Mouse (Mus musculus) limb, embryonic 14.5 days (tissue): ENCODE measurements around the gene Taar9. TPM values are rescaled to one million over a fixed set of nuclear protein-coding genes. Genes with fewer than 3 reads are reported as not detected.

Experiments
- ATAC-seq: fragments of 200-750 bp; cut with Nextera tagmentation; 2 replicates; pipeline ENCODE4 v1.8.0; 2017; ENCODE audit warnings: low read depth, moderate number of reproducible peaks, moderate TSS enrichment; ENCODE audit not compliant: low FRiP score
- DNase-seq: peaks from one replicate; pipeline ENCODE4 v3.0.0-alpha.2; 2015; ENCODE audit warnings: low spot score
- H3K27ac ChIP-seq: fragments of 300-500 bp; sonication (generic); replicated peaks from 2 replicates; pipeline ENCODE4 v1.5.1; 2014; ENCODE audit warnings: low read depth, mild to moderate bottlenecking, low read length, moderate library complexity, mixed read lengths
- H3K27me3 ChIP-seq: fragments of 300-500 bp; sonication (generic); 2 replicates; pipeline ENCODE4 v1.6.1; 2014; ENCODE audit warnings: low read length, mixed read lengths; ENCODE audit not compliant: control insufficient read depth, insufficient read depth
- H3K36me3 ChIP-seq: fragments of 300-500 bp; sonication (generic); 2 replicates; pipeline ENCODE4 v1.6.1; 2014; ENCODE audit warnings: mild to moderate bottlenecking, low read length, moderate library complexity, mixed read lengths; ENCODE audit not compliant: control insufficient read depth, insufficient read depth
- H3K4me1 ChIP-seq: fragments of 300-500 bp; sonication (generic); 2 replicates; pipeline ENCODE4 v1.6.1; 2014; ENCODE audit warnings: antibody characterized with exemption, low read length, mixed read lengths; ENCODE audit not compliant: control insufficient read depth, insufficient read depth
- H3K4me2 ChIP-seq: fragments of 300-500 bp; sonication (generic); replicated peaks from 2 replicates; pipeline ENCODE4 v1.6.1; 2014; ENCODE audit warnings: low read depth, mild to moderate bottlenecking, low read length, moderate library complexity; ENCODE audit not compliant: severe bottlenecking
- H3K4me3 ChIP-seq: fragments of 300-500 bp; sonication (generic); replicated peaks from 2 replicates; pipeline ENCODE4 v1.5.1; 2014; ENCODE audit warnings: low read length
- H3K9ac ChIP-seq: fragments of 300-500 bp; sonication (generic); 2 replicates; pipeline ENCODE4 v1.6.1; 2014; ENCODE audit warnings: mild to moderate bottlenecking, low read depth, low read length, moderate library complexity; ENCODE audit not compliant: severe bottlenecking
- H3K9me3 ChIP-seq: fragments of 300-500 bp; sonication (generic); 2 replicates; pipeline ENCODE4 v1.6.1; 2016; ENCODE audit warnings: low read length; ENCODE audit not compliant: control insufficient read depth
- POLR2A ChIP-seq: fragments of 200-500 bp; IDR thresholded peaks from 2 replicates; pipeline ENCODE4 v1.8.0; 2012; ENCODE audit warnings: inconsistent platforms, mild to moderate bottlenecking, moderate library complexity, borderline replicate concordance; ENCODE audit not compliant: insufficient read depth, insufficient read length; ENCODE audit errors: extremely low read depth
- WGBS: fragments of 180-500 bp; shearing (Covaris S2); extraction: QIAGEN DNeasy Blood & Tissue Kit; methylation state at CpG from one replicate; pipeline ENCODE4 v1.1.7; 2014; 5-methylcytosine and 5-hydroxymethylcytosine counted together
- polyA plus RNA-seq, 2 experiments: library from polyadenylated mRNA; depleted of rRNA in 1 of 2; stranded (reverse) in 1 of 2; unstranded in 1 of 2; fragments of >200 nt; fragmentation: Nextera tagmentation in 1 of 2; extraction: Ambion mirVana in 1 of 2; gene quantifications; 2 replicates each; pipeline versions ENCODE4 v1.2.1 to v1.2.3; 2012 to 2014

Taar9 gene
- polyA plus RNA-seq, 2 experiments: not detected

DNA sequence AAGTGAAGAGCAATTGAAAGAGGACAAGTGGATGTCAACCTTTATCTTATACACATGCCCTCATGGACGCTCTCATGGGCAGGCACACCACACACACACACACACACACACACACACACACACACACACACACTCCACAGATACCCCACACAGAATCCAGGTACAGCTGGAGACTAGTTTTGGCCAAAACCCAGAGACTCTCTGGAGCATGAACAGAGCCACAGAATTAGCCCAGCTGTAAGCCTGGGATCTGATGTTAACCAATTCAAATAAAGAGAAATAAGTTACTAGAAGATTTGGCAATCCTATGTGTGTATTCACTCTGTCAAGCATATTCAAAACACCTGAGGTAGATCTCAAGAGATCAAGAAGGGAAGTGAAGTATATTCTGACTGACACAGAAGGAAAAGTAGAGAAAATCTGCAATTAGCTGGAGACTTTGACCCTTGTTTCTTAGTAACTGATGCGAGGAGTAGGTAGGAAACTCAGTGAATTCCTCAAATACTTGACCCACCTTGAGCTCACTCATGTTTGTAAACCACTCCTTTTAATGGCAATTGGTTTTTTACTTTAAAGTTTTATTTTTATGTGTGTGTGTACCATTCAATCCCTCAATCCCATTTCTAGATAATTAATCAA lies 29.4 kb upstream of the Taar9 start:
- ATAC-seq: no peak
- no peak overlapping the region for H3K4me2 ChIP-seq
- no peak for DNase-seq
- no peak overlapping the region for H3K9ac ChIP-seq
- H3K27ac ChIP-seq: no peak overlapping the region
- H3K9me3 ChIP-seq: no peaks in the 10 kb centered on the region
- no peaks in the 10 kb centered on the region for H3K4me1 ChIP-seq
- 58% methylated on average over 2 of the region's 2 CpGs for WGBS
- TF ChIP-seq POLR2A: no peak
- no peaks in the 10 kb centered on the region for H3K27me3 ChIP-seq
- no peaks in the 10 kb centered on the region for H3K36me3 ChIP-seq
- no peak overlapping the region for H3K4me3 ChIP-seq

DNA sequence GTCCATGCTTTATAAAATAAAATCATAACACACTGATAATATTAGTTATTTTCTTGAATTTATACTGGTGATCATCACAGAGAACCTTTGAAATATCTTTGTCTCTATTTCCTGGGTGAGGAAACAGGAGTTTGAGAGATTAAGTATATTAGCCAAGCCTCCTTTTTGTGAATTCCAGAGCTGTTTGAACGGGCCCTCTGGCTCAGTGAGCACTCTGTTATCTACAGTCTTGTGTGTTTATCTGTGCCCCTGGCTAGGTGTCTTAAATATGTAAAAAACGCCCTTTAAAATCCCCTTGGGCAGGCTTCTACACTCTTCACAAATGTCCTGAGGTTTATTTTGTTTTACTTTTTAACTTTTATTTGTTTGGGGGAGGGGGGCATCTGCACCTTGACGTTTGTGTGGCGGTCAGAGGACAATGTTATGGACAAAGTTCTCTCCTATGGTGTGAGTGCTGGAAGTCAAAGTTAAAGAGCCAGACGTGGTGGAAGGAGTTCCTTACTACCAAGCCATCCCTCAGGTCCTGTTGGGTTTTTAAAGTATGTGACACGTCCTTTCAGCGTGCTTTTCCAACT lies 24.8 kb upstream of the Taar9 start:
- ATAC-seq (no peak), DNase-seq (no peak)
- TF ChIP-seq POLR2A: no peak
- H3K27ac ChIP-seq: no peak overlapping the region
- H3K9ac ChIP-seq: no peak overlapping the region
- 48% methylated on average over 7 of the region's 7 CpGs for WGBS
- H3K4me3 ChIP-seq: no peak overlapping the region
- H3K9me3 ChIP-seq: no peaks in the 10 kb centered on the region
- peaks cover 3% of the 10 kb centered on the region; the same call in 1 of the 2 replicates for H3K4me1 ChIP-seq
- H3K36me3 ChIP-seq: no peaks in the 10 kb centered on the region
- no peaks in the 10 kb centered on the region for H3K27me3 ChIP-seq
- H3K4me2 ChIP-seq: no peak overlapping the region

DNA sequence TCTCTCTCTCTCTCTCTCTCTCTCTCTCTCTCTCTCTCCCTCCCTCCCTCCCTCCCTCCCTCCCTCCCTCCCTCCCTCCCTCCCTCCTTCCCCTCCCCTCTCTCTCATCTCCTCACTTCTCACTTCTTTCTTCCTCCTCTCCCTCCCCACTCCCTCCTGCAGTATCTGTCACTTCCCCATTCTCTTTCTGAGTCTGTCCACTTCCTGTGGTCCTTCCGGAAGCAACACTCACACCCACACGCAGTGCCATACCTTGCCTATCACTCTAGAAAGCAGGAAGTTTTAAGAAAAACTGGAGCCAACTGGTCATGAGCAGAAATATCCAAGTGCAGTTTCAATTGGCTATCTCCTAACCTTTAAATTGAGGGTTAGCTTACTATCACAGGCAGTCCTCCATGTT lies 23.8 kb upstream of the Taar9 start:
- H3K9me3 ChIP-seq: no peaks in the 10 kb centered on the region
- no peak for DNase-seq
- WGBS: 34% methylated on average over 2 of the region's 2 CpGs

DNA sequence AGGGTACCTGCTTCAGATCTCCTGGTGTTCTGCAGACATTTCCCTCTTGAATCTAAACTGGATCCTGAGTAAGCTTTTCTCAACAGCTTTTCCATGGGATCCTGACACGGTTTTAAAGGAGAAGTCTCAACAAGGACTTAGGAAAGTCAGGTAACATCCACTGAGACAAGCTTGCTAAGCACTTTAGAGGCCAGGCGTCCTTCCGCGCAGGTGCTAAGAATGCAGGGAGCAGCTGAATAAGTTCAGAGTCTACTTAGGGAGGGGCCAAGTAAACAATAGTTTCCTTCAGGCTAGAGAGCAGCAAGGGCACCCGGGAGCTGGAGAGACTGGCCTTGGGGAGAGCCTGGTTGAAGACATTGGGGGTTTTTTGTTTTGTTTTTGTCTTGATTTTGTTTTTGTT lies 22.9 kb upstream of the Taar9 start:
- no peak for TF ChIP-seq POLR2A

More for the DNA sequence above, 23.8 kb upstream of the Taar9 start:
- Histone ChIP-seq H3K27ac (no peak overlapping the region), H3K27me3 (no peaks in the 10 kb centered on the region), H3K9ac (no peak overlapping the region), H3K4me3 (no peak overlapping the region), H3K4me2 (no peak overlapping the region), H3K36me3 (no peaks in the 10 kb centered on the region), H3K4me1 (peaks cover 3% of the 10 kb centered on the region; the same call in 1 of the 2 replicates)
- ATAC-seq: no peak
- TF ChIP-seq POLR2A: no peak

DNA sequence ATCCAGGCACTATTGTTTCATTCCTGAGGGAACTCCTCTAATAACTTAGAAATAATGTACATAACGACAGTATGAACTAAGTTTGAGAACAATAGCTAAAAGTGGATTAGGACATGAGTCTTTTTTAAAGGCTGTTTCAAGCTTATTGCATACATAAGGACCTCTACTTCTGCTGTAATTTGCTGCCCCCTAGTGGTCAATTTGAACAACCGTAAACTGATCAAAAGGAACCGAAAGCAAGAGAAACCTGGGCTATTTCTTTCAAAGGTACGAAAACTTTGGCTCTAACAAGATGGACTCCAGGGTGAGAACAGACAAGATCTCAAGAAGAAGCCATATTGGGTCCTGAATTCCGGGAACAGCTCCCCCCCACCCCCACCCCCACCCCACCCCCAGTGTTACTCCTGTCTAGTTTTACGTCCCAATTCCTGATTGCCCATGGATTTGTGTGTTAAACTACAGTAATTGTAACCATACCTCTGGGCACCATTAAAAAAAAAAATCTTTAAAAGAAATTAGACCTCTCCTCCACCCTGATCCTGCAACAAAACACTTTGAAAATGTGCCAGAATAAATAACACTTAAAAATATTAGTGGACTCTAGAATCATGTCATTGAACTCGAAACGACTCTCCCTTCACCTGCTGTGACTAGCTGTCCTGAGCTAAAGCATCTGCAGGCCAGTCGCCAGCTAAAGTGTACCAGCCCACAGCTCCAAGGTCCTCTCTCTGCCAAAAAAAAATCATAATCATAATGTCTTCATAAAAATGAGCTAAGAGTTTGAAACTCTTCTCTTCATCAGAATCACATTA lies 22.3 kb upstream of the Taar9 start:
- ATAC-seq (peak; percentile 71; the same call in 1 of the 2 replicates), DNase-seq (peak; percentile 95)
- Histone ChIP-seq H3K36me3 (no peaks in the 10 kb centered on the region), H3K27me3 (no peaks in the 10 kb centered on the region), H3K4me2 (peak overlapping the region; percentile 42), H3K9ac (peak overlapping the region; percentile 16; the same call in 1 of the 2 replicates), H3K4me3 (peak overlapping the region; percentile 19), H3K4me1 (peaks cover 3% of the 10 kb centered on the region; the same call in 1 of the 2 replicates), H3K27ac (no peak overlapping the region), H3K9me3 (no peaks in the 10 kb centered on the region)
- WGBS: 12% methylated on average over 9 of the region's 9 CpGs
- TF ChIP-seq POLR2A: no peak

More for the DNA sequence above, 22.9 kb upstream of the Taar9 start:
- DNase-seq (no peak), ATAC-seq (no peak)
- no peaks in the 10 kb centered on the region for H3K9me3 ChIP-seq
- no peak overlapping the region for H3K4me3 ChIP-seq
- H3K36me3 ChIP-seq: no peaks in the 10 kb centered on the region
- 17% methylated on average over 5 of the region's 5 CpGs for WGBS
- H3K27ac ChIP-seq: no peak overlapping the region
- H3K9ac ChIP-seq: no peak overlapping the region
- no peaks in the 10 kb centered on the region for H3K27me3 ChIP-seq
- no peak overlapping the region for H3K4me2 ChIP-seq
- H3K4me1 ChIP-seq: peaks cover 3% of the 10 kb centered on the region; the same call in 1 of the 2 replicates
